Mouse (Mus musculus) urinary bladder, postnatal 0 days (tissue): Measurements from ENCODE around the gene 2410137M14Rik. TPM values are rescaled to one million over a fixed set of nuclear protein-coding genes. Genes with fewer than 3 reads are reported as not detected.

Experiments used
- polyA plus RNA-seq: library from polyadenylated mRNA; unstranded; fragments of >200 nt; fragmentation: Nextera tagmentation; extraction: Ambion mirVana; gene quantifications from 2 replicates; pipeline ENCODE4 v1.2.1, GENCODE M21; 2015

Gene 2410137M14Rik
- polyA plus RNA-seq, result 0.25 TPM in 1 of 2 replicates, not detected in the other

DNA sequence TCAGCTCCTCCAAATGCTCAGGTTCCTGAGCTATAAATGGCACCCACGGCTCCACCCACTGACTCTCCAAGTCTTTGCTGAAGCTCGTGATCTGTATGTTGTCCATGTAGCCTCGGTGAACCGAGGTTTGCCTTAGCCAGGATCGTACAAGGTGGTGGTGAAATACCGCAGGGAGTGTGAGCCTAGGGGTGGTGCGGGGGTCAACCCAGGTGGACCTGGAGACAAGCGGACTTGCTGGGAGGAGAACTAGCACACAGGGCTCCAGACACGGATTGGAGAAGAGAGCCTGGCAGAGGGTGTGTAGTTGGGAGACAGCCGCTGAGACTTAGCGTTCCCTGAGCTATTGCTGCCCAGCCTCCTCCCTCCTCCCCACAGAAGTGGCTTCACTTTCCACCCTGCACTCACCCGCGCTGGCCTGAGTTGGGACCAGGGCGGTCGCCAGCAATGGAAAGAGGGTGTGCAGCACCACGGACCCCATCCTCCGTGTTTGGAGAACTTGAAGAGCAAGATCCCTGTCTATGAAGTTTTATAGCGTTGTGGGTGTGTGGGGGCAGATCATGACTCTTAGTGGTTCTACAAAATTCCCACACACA is at the start of gene 2410137M14Rik:
TSS of gene 2410137M14Rik (minus strand) at position 17 of the 593 bp plus-strand sequence.

DNA sequence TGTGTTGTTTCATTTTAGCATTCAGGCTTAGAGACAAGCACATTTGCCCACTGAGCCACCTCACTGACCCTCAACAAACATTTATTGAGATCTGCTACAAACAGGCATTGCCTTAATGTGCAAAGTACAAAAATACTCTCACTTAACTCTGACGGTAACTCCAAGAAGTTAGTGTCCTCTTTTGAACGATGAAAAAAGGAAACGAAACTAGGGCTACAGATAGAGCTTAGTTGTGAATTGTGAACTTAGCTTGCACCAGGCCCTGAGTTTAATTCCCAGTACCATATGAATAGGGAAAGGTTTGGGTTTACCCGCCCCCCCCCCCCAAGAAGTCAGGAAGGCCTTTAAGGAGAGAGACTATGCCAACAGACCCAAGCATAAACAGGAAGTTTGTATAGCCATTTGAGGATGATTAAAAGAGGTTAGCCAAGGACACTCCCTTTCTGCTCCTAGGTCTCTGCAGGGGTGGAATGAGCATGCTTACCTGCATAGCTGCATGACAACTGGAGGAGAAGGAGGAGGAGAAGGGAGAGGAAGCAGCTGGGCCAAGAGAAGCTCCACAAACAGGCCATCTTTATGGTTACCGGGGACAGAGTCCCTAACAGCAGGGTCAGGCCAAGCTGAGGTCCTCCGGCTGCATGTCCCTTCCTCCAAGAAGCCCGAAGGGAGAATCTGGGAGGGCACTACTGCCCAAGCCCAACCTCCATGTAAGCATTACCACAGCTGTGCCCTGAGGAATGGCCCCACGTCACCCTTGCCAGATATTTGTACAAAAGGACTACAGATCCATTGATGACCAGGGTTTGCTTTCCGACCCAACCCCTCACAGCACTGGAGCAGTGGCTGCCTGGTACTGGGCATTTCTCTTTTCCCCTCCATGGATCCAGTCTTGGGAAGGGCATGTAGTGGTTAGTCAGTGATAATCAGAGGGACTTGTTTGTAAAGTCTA is 41.9 kb upstream of the 2410137M14Rik start, which contains the start of gene Mog:
TSS of gene Mog (minus strand) at position 771 of the 949 bp plus-strand sequence.

DNA sequence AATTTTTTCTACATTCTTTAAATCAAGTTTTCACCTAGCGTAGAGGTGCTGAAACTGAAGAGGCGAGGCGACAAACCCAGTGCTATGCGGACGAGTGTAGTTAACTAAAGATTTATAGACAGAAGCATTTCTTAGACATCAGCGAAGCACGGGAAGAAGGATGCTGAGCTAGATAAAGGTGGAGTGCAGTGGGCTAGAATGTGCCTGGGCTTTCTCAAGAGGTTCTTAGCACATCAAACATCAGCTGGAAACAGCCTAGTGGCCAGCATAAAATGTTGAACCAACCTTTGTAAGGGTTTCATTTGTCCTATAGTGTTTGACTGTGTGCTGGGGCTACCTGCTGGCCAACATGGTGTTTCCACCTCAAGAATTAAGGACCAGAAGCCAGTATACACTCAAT is 19.8 kb upstream of the 2410137M14Rik start, which contains the start of gene Zfp57:
TSS of gene Zfp57 (plus strand) at position 301 of the 400 bp plus-strand sequence.

DNA sequence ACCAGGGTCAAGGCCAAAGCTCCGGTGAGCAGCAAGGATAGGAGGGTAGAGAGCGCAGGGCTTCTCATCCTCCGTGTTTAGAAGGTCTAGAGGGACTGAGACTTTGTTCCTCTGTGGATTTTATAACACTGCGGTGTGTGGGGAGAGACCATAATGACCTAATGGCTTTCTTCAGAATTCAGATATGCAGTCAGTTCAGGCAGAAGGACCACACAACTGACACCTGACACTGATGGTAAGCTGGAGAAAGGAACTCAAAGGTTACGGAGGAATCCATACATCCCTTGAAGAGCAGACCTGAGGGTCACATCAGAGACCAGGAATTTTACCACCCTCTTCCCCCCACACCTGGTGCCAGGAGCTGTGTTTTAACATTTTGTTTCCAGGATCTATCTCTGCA is 8.4 kb upstream of the 2410137M14Rik start, which contains the start of gene H2-M5:
TSS of gene H2-M5 (minus strand) at position 101 of the 400 bp plus-strand sequence.

DNA sequence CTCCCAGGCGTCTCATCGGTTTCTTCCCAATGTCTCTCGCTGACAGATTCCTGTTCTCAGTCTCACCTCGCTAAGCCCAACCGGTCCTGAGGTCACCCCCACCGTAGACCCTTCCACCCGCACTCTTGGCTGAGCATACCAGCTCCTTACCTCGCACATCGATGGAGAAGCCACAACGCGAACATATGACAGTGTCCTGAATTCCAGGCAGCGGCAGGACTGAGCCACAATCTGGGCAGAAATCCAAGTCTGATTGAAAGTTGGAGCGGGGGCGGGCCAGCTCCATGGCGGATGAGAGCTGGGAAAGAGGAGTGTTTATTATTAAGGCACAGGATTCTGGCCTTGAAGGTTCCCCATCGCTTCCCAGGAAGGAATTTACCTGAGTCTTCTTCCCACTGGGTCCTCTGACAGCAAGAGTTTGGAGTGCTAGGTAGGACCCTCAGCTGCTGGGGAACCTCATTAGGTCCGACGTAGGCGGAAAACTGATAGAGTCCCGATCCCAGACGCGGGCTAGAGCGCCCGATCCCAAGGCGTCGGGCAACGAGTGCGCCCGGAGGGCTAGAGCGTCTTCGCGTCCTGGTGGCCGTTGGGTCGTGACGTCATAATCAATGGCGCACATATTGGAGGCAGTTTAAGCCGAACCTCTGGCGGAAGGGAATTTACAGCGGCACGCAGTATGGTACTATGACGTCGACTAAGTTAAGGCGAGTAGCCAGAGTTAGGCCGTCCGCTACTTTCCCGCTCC is 22.9 kb downstream of the 2410137M14Rik start, which contains the start of the genes Znrd1 and Znrd1as:
TSS of gene Znrd1 (minus strand) at position 561 of the 745 bp plus-strand sequence.
TSS of gene Znrd1as (plus strand) at position 594 of the 745 bp plus-strand sequence.

DNA sequence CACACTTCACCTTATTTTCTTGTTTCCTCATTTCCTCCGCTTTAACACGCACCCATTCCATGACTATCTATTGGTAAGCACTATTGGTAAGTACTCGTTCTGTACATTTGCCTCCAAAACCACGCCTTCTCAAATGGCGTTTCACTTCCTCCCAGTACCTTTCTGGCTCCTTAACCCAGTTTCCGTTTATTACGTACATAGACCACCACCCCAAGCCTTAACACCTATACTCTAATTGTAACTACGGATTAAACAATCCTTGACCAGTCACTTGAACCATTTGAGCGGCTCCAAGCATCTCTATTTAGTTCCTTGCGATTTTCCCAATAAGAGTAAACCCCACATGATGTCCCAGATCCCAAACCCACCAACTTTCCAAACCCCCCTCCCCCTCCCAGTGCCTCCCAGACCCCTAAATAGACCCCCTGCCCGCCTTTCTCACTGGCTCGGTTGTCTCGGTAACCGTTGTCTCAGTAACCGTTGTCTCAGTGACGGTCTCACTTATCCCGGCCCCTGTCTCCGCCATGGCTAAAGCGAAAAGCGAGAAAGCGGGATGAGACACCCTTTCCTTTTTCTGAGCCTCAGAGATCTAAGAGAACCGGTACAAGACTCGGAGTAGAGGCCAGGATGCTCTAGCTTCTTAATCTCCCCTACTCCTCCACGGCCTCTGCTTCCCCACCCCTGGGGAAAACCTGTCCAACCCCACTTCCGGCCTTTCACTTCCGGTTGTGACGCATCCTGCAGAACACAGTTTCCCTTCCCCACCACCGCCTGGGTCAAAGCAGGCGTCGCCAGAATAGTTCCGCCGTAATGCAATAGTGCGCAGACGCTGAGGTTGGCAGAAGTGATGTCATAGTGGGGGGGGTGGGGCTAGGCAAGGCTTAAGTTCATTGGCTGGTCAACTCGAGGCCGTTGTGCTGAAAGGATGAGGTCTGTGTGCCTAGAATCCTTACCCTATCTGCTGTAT is 29.8 kb downstream of the 2410137M14Rik start, which contains the start of gene Ppp1r11:
TSS of gene Ppp1r11 (minus strand) at position 761 of the 967 bp plus-strand sequence.

DNA sequence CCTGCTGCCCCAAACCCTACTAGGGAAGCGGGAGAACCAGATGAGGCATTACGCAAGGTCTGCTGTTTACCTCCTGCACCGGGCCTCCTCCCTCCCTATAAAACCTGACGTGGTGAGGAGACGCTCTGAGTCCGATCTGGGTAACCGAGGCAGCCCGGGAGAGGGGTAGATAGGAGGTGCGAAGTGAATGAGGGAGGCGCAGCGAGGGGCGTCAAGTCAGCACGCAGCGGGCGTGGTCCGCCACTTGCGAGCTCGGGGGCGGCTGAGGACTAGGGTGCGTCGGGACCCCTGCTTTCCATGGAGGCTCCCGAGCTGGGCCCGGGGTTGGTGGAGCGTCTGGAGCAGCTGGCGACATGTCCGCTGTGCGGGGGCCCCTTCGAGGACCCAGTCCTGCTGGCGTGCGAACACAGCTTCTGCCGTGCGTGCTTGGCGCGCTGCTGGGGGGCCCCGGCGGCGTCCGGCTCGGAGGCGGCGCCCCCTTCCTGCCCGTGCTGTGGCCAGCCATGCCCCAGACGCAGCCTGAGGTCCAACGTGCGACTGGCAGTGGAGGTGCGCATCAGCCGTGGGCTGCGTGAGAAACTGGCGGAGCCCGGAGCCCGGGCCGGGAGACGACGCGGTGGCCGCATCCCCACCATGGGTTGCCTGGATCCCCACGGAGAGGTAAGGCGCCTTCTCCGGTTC is 38.1 kb downstream of the 2410137M14Rik start, which contains the start of gene Rnf39:
TSS of gene Rnf39 (plus strand) at position 128 of the 681 bp plus-strand sequence.

Other genes with a start within 250 kb of the 2410137M14Rik start
- gene H2-M10.5, start 208.3 kb downstream of the 2410137M14Rik start, polyA plus RNA-seq, result not detected in 2 replicates
- not detected in 2 replicates for gene H2-M10.6, start 169.1 kb downstream of the 2410137M14Rik start, polyA plus RNA-seq
- gene Trim26, start 144.1 kb downstream of the 2410137M14Rik start, polyA plus RNA-seq, result 26.9 and 28.6 TPM in 2 replicates
- gene Trim15, start 114.0 kb downstream of the 2410137M14Rik start, polyA plus RNA-seq, result 0.06 TPM in 1 of 2 replicates, not detected in the other
- gene Trim10, start 111.7 kb downstream of the 2410137M14Rik start, polyA plus RNA-seq, result 0.52 and 1.4 TPM in 2 replicates
- gene Trim40, start 91.1 kb downstream of the 2410137M14Rik start, polyA plus RNA-seq, result not detected in 2 replicates
- gene Trim31, start 83.1 kb downstream of the 2410137M14Rik start, polyA plus RNA-seq, result not detected in 2 replicates
- gene Rnf39, start 38.3 kb downstream of the 2410137M14Rik start, polyA plus RNA-seq, result 5.2 and 7.4 TPM in 2 replicates
- 103 and 106 TPM in 2 replicates for gene Ppp1r11, start 29.5 kb downstream of the 2410137M14Rik start, polyA plus RNA-seq
- gene Znrd1, start 22.7 kb downstream of the 2410137M14Rik start, polyA plus RNA-seq, result 45.3 and 49.1 TPM in 2 replicates
- gene Znrd1as, start 22.6 kb downstream of the 2410137M14Rik start, polyA plus RNA-seq, result 4.8 and 5.9 TPM in 2 replicates
- gene H2-M5, start 8.3 kb upstream of the 2410137M14Rik start, polyA plus RNA-seq, result 0.34 and 0.47 TPM in 2 replicates
- gene Zfp57, start 19.9 kb upstream of the 2410137M14Rik start, polyA plus RNA-seq, result 22.6 and 30.9 TPM in 2 replicates
- not detected in 2 replicates for gene Mog, start 42.2 kb upstream of the 2410137M14Rik start, polyA plus RNA-seq
- gene Gabbr1, start 64.7 kb upstream of the 2410137M14Rik start, polyA plus RNA-seq, result 9.2 and 9.7 TPM in 2 replicates
- gene Olfr90, start 107.3 kb upstream of the 2410137M14Rik start, polyA plus RNA-seq, result not detected in 2 replicates
- gene Olfr91, start 117.0 kb upstream of the 2410137M14Rik start, polyA plus RNA-seq, result not detected in 2 replicates
- gene Olfr92, start 138.9 kb upstream of the 2410137M14Rik start, polyA plus RNA-seq, result not detected in 2 replicates
- not detected in 2 replicates for gene Olfr93, start 180.3 kb upstream of the 2410137M14Rik start, polyA plus RNA-seq
- 0.13 TPM in 1 of 2 replicates, not detected in the other for gene Ubd, start 212.7 kb upstream of the 2410137M14Rik start, polyA plus RNA-seq
- gene Olfr94, start 219.8 kb upstream of the 2410137M14Rik start, polyA plus RNA-seq, result 0.18 and 0.19 TPM in 2 replicates
- not detected in 2 replicates for gene Olfr95, start 231.9 kb upstream of the 2410137M14Rik start, polyA plus RNA-seq
- gene Olfr96, start 238.9 kb upstream of the 2410137M14Rik start, polyA plus RNA-seq, result not detected in 2 replicates